Mouse (Mus musculus) kidney, postnatal 0 days (tissue): ENCODE data around the gene Sac3d1. TPM values are rescaled to one million over a fixed set of nuclear protein-coding genes. Genes with fewer than 3 reads are reported as not detected.

Experiments
- ATAC-seq: fragments of 200-750 bp; cut with Nextera tagmentation; replicated peaks from 2 replicates; pipeline ENCODE4 v1.8.0; 2017; ENCODE audit warnings: low read depth, moderate number of reproducible peaks, moderate TSS enrichment, moderate library complexity; ENCODE audit not compliant: low FRiP score
- DNase-seq: peaks from one replicate; pipeline ENCODE4 v3.0.0-alpha.2; 2016; ENCODE audit warnings: low spot score
- H3K27ac ChIP-seq: fragments of 300-500 bp; sonication (generic); 2 replicates; pipeline ENCODE4 v1.5.1; 2014; ENCODE audit warnings: mild to moderate bottlenecking
- H3K27me3 ChIP-seq: fragments of 300-500 bp; sonication (generic); 2 replicates; pipeline ENCODE4 v1.6.1; 2014; ENCODE audit warnings: low read length, mixed read lengths; ENCODE audit not compliant: insufficient read depth
- H3K36me3 ChIP-seq: fragments of 300-500 bp; sonication (generic); 2 replicates; pipeline ENCODE4 v1.6.1; 2014; ENCODE audit warnings: low read length, mixed read lengths; ENCODE audit not compliant: insufficient read depth
- H3K4me1 ChIP-seq: fragments of 300-500 bp; sonication (generic); replicated peaks from 2 replicates; pipeline ENCODE4 v1.6.1; 2014; ENCODE audit warnings: antibody characterized with exemption, low read length, mixed read lengths; ENCODE audit not compliant: insufficient read depth
- H3K4me2 ChIP-seq: fragments of 300-500 bp; sonication (generic); 2 replicates; pipeline ENCODE4 v1.6.1; 2014; ENCODE audit warnings: mild to moderate bottlenecking, low read length, moderate library complexity, mixed read lengths
- H3K4me3 ChIP-seq: fragments of 300-500 bp; sonication (generic); replicated peaks from 2 replicates; pipeline ENCODE4 v1.5.1; 2014; ENCODE audit warnings: low read depth, low read length
- H3K9ac ChIP-seq: fragments of 300-500 bp; sonication (generic); 2 replicates; pipeline ENCODE4 v1.6.1; 2014; ENCODE audit warnings: low read depth, low read length
- H3K9me3 ChIP-seq: fragments of 300-500 bp; sonication (generic); replicated peaks from 2 replicates; pipeline ENCODE4 v1.6.1; 2016; ENCODE audit warnings: low read length, inconsistent platforms, mixed read lengths
- CTCF ChIP-seq: IDR thresholded peaks from 2 replicates; pipeline ENCODE4 v1.5.1; 2016; ENCODE audit warnings: antibody characterized with exemption, low read depth, mild to moderate bottlenecking, moderate library complexity
- WGBS: fragments of 180-500 bp; shearing (Covaris S2); extraction: QIAGEN DNeasy Blood & Tissue Kit; methylation state at CpG from one replicate; pipeline ENCODE4 v1.1.7; 2014; 5-methylcytosine and 5-hydroxymethylcytosine counted together
- polyA plus RNA-seq: library from polyadenylated mRNA; unstranded; fragments of >200 nt; fragmentation: Nextera tagmentation; extraction: Ambion mirVana; gene quantifications from 2 replicates; pipeline ENCODE4 v1.2.1, GENCODE M21; 2015

Sac3d1 gene
- polyA plus RNA-seq, 1 experiment from 2014 or later = 35.9 TPM

- no peak overlapping the region for H3K9ac ChIP-seq
- H3K4me2 ChIP-seq = no peak overlapping the region
- ATAC-seq (no peak), DNase-seq (no peak)
- H3K4me1 ChIP-seq = peaks cover 9% of the 10 kb centered on the region
- peaks cover 28% of the 10 kb centered on the region for H3K36me3 ChIP-seq
- WGBS = 86% methylated on average over 5 of the region's 5 CpGs
- TF ChIP-seq CTCF = no peak
- no peaks in the 10 kb centered on the region for H3K9me3 ChIP-seq
- H3K4me3 ChIP-seq = no peak overlapping the region
- H3K27me3 ChIP-seq = no peaks in the 10 kb centered on the region
- no peak overlapping the region for H3K27ac ChIP-seq
Measured at GRCm38 (mm10) chr19:6073889-6074288, 44.6 kb downstream of the Sac3d1 start.

GRCm38 (mm10) chr19:6071261-6071660 is 47.2 kb downstream of the Sac3d1 start:
- WGBS = 97% methylated on average over 19 of the region's 19 CpGs
- ATAC-seq (no peak), DNase-seq (no peak)
- no peak overlapping the region for H3K27ac ChIP-seq
- H3K4me3 ChIP-seq = no peak overlapping the region
- H3K27me3 ChIP-seq = no peaks in the 10 kb centered on the region
- H3K4me2 ChIP-seq = no peak overlapping the region
- H3K9me3 ChIP-seq = no peaks in the 10 kb centered on the region
- H3K4me1 ChIP-seq = peaks cover 16% of the 10 kb centered on the region
- TF ChIP-seq CTCF = no peak
- no peak overlapping the region for H3K9ac ChIP-seq
- H3K36me3 ChIP-seq = peaks cover 28% of the 10 kb centered on the region

GRCm38 (mm10) chr19:6070571-6071250 is 47.7 kb downstream of the Sac3d1 start:
- DNase-seq (no peak), ATAC-seq (no peak)
- Histone ChIP-seq H3K9ac (no peak overlapping the region), H3K9me3 (no peaks in the 10 kb centered on the region), H3K4me3 (no peak overlapping the region), H3K36me3 (peaks cover 28% of the 10 kb centered on the region), H3K27ac (no peak overlapping the region), H3K4me1 (peaks cover 13% of the 10 kb centered on the region; the same call in 1 of the 2 replicates), H3K27me3 (no peaks in the 10 kb centered on the region), H3K4me2 (no peak overlapping the region)
- TF ChIP-seq CTCF = no peak
- 93% methylated on average over 31 of the region's 31 CpGs for WGBS

GRCm38 (mm10) chr19:6069851-6070250 is 48.6 kb downstream of the Sac3d1 start:
- Histone ChIP-seq H3K27me3 (no peaks in the 10 kb centered on the region), H3K9ac (no peak overlapping the region), H3K36me3 (peaks cover 28% of the 10 kb centered on the region), H3K9me3 (no peaks in the 10 kb centered on the region), H3K27ac (no peak overlapping the region), H3K4me2 (no peak overlapping the region), H3K4me1 (peaks cover 13% of the 10 kb centered on the region; the same call in 1 of the 2 replicates), H3K4me3 (no peak overlapping the region)
- DNase-seq (no peak), ATAC-seq (no peak)
- no peak for TF ChIP-seq CTCF
- 93% methylated on average over 10 of the region's 10 CpGs for whole genome bisulfite sequencing

GRCm38 (mm10) chr19:6068951-6069350 is 49.5 kb downstream of the Sac3d1 start:
- H3K36me3 ChIP-seq = peaks cover 25% of the 10 kb centered on the region
- ATAC-seq = no peak

GRCm38 (mm10) chr19:6067724-6068415 is 50.6 kb downstream of the Sac3d1 start, which contains the start of gene Tm7sf2:
Gene Tm7sf2, minus strand, starts transcription at chr19:6068373.
- H3K4me1 ChIP-seq = peaks cover 13% of the 10 kb centered on the region; the same call in 1 of the 2 replicates
- peak within 1 kb of the TSS; percentile 70 for H3K27ac ChIP-seq
- H3K27me3 ChIP-seq = no peaks in the 10 kb centered on the region
- peak; percentile 88 for ATAC-seq
- peak within 1 kb of the TSS; percentile 86 for H3K4me2 ChIP-seq
- H3K9me3 ChIP-seq = no peaks in the 10 kb centered on the region
- H3K36me3 ChIP-seq = peaks cover 22% of the 10 kb centered on the region; the same call in 1 of the 2 replicates
- H3K9ac ChIP-seq = peak within 1 kb of the TSS; percentile 41
- peak within 1 kb of the TSS; percentile 37 for H3K4me3 ChIP-seq
- TF ChIP-seq CTCF = no peak; the same call in 1 of the 2 replicates
- WGBS = 7% methylated on average over 33 of the region's 33 CpGs
- DNase-seq = peak; percentile 96

More at GRCm38 (mm10) chr19:6068951-6069350, 49.5 kb downstream of the Sac3d1 start:
- Histone ChIP-seq H3K9ac (no peak overlapping the region), H3K9me3 (no peaks in the 10 kb centered on the region), H3K4me2 (no peak overlapping the region), H3K4me1 (peaks cover 13% of the 10 kb centered on the region; the same call in 1 of the 2 replicates), H3K27me3 (no peaks in the 10 kb centered on the region), H3K4me3 (no peak overlapping the region), H3K27ac (no peak overlapping the region)
- DNase-seq = no peak
- 78% methylated on average over 4 of the region's 4 CpGs for WGBS
- 0 out of 2 replicates have a peak, but pooled peaks have one; percentile 7 for TF ChIP-seq CTCF
